Mouse (Mus musculus): ENCODE measurements at regions not wholly inside any gene's neighbourhood (a gene's known extent, or its start where the extent isn't known, plus 50 kb on each side); places are given as distances from the start of the nearest gene placed in this dataset.
A peak's percentile ranks its signal among the peaks of the same experiment; 100 is the strongest.

- ATAC-seq, result peak; percentile 92
- H3K9me3 ChIP-seq (ENCODE audit: control insufficient read depth, low read length), result no peaks in the 10 kb centered on the region
- H3K27me3 ChIP-seq (replicated peaks; ENCODE audit: control insufficient read depth, insufficient read depth, low read length), result no peaks in the 10 kb centered on the region
- no peak overlapping the region for H3K4me2 ChIP-seq (ENCODE audit: low read length)
- peaks cover 21% of the 10 kb centered on the region for H3K4me1 ChIP-seq (replicated peaks; ENCODE audit: control insufficient read depth, insufficient read depth, low read length)
- H3K9ac ChIP-seq (replicated peaks; ENCODE audit: low read depth, low read length), result no peak overlapping the region
- no peaks in the 10 kb centered on the region for H3K36me3 ChIP-seq (ENCODE audit: control insufficient read depth, insufficient read depth)
- WGBS, result 51% methylated on average over 11 of the region's 11 CpGs
- H3K27ac ChIP-seq (ENCODE audit: low read length), result peak overlapping the region; percentile 56; the same call in 1 of the 2 replicates
- no peak overlapping the region for H3K4me3 ChIP-seq (replicated peaks; ENCODE audit: low read length)
Observed at GRCm38 (mm10) chr1:35879388-35880093, 188.7 kb upstream of the Hs6st1 start.

- no peaks in the 10 kb centered on the region for H3K36me3 ChIP-seq (ENCODE audit: control insufficient read depth, insufficient read depth)
- no peak overlapping the region for H3K4me3 ChIP-seq (replicated peaks; ENCODE audit: low read length)
- peaks cover 13% of the 10 kb centered on the region for H3K4me1 ChIP-seq (replicated peaks; ENCODE audit: control insufficient read depth, insufficient read depth, low read length)
- H3K9me3 ChIP-seq (ENCODE audit: control insufficient read depth, low read length), result no peaks in the 10 kb centered on the region
- WGBS, result 90% methylated on average over 6 of the region's 6 CpGs
- no peaks in the 10 kb centered on the region for H3K27me3 ChIP-seq (replicated peaks; ENCODE audit: control insufficient read depth, insufficient read depth, low read length)
- no peak for ATAC-seq
- H3K27ac ChIP-seq (ENCODE audit: low read length), result no peak overlapping the region
- no peak overlapping the region for H3K9ac ChIP-seq (replicated peaks; ENCODE audit: low read depth, low read length)
- no peak overlapping the region for H3K4me2 ChIP-seq (ENCODE audit: low read length)
Observed at GRCm38 (mm10) chr1:35880562-35881265, 187.5 kb upstream of the Hs6st1 start.

- no peaks in the 10 kb centered on the region for H3K36me3 ChIP-seq (ENCODE audit: control insufficient read depth, insufficient read depth)
- peaks cover 8% of the 10 kb centered on the region for H3K4me1 ChIP-seq (replicated peaks; ENCODE audit: control insufficient read depth, insufficient read depth, low read length)
- H3K9me3 ChIP-seq (ENCODE audit: control insufficient read depth, low read length), result no peaks in the 10 kb centered on the region
- H3K27me3 ChIP-seq (replicated peaks; ENCODE audit: control insufficient read depth, insufficient read depth, low read length), result no peaks in the 10 kb centered on the region
- no peak overlapping the region for H3K9ac ChIP-seq (replicated peaks; ENCODE audit: low read depth, low read length)
- no peak overlapping the region for H3K27ac ChIP-seq (ENCODE audit: low read length)
- no peak for ATAC-seq
- no peak overlapping the region for H3K4me2 ChIP-seq (ENCODE audit: low read length)
- 90% methylated on average over 4 of the region's 4 CpGs for WGBS
- H3K4me3 ChIP-seq (replicated peaks; ENCODE audit: low read length), result no peak overlapping the region
Observed at GRCm38 (mm10) chr1:35881521-35881920, 186.7 kb upstream of the Hs6st1 start.

GRCm38 (mm10) chr1:35882101-35882500, 186.1 kb upstream of the Hs6st1 start:
- Histone ChIP-seq H3K36me3 (ENCODE audit: control insufficient read depth, insufficient read depth) (no peaks in the 10 kb centered on the region), H3K27ac (ENCODE audit: low read length) (no peak overlapping the region), H3K27me3 (replicated peaks; ENCODE audit: control insufficient read depth, insufficient read depth, low read length) (no peaks in the 10 kb centered on the region), H3K4me1 (replicated peaks; ENCODE audit: control insufficient read depth, insufficient read depth, low read length) (peaks cover 8% of the 10 kb centered on the region), H3K4me2 (ENCODE audit: low read length) (no peak overlapping the region), H3K9ac (replicated peaks; ENCODE audit: low read depth, low read length) (no peak overlapping the region), H3K9me3 (ENCODE audit: control insufficient read depth, low read length) (no peaks in the 10 kb centered on the region), H3K4me3 (replicated peaks; ENCODE audit: low read length) (no peak overlapping the region)
- 65% methylated on average over 1 of the region's 1 CpGs for WGBS
- no peak for ATAC-seq

GRCm38 (mm10) chr1:35889731-35890499, 178.3 kb upstream of the Hs6st1 start:
- 72% methylated on average over 19 of the region's 19 CpGs for WGBS
- Histone ChIP-seq H3K4me1 (replicated peaks; ENCODE audit: control insufficient read depth, insufficient read depth, low read length) (no peaks in the 10 kb centered on the region), H3K27ac (ENCODE audit: low read length) (no peak overlapping the region), H3K9me3 (ENCODE audit: control insufficient read depth, low read length) (no peaks in the 10 kb centered on the region), H3K4me3 (replicated peaks; ENCODE audit: low read length) (no peak overlapping the region), H3K4me2 (ENCODE audit: low read length) (no peak overlapping the region), H3K36me3 (ENCODE audit: control insufficient read depth, insufficient read depth) (no peaks in the 10 kb centered on the region), H3K9ac (replicated peaks; ENCODE audit: low read depth, low read length) (no peak overlapping the region), H3K27me3 (replicated peaks; ENCODE audit: control insufficient read depth, insufficient read depth, low read length) (no peaks in the 10 kb centered on the region)
- no peak for ATAC-seq

- ATAC-seq, result no peak
- WGBS, result 87% methylated on average over 15 of the region's 15 CpGs
- no peak overlapping the region for H3K4me2 ChIP-seq (ENCODE audit: low read length)
Observed at GRCm38 (mm10) chr1:35890500-35890900, 177.7 kb upstream of the Hs6st1 start.

GRCm38 (mm10) chr1:35899536-35899935, 168.7 kb upstream of the Hs6st1 start:
- Histone ChIP-seq H3K9me3 (ENCODE audit: control insufficient read depth, low read length) (no peaks in the 10 kb centered on the region), H3K4me1 (replicated peaks; ENCODE audit: control insufficient read depth, insufficient read depth, low read length) (no peaks in the 10 kb centered on the region), H3K36me3 (ENCODE audit: control insufficient read depth, insufficient read depth) (no peaks in the 10 kb centered on the region), H3K4me3 (replicated peaks; ENCODE audit: low read length) (no peak overlapping the region), H3K27me3 (replicated peaks; ENCODE audit: control insufficient read depth, insufficient read depth, low read length) (no peaks in the 10 kb centered on the region), H3K4me2 (ENCODE audit: low read length) (no peak overlapping the region), H3K27ac (ENCODE audit: low read length) (no peak overlapping the region), H3K9ac (replicated peaks; ENCODE audit: low read depth, low read length) (no peak overlapping the region)
- 61% methylated on average over 1 of the region's 1 CpGs for WGBS
- no peak for ATAC-seq

More at GRCm38 (mm10) chr1:35890500-35890900, 177.7 kb upstream of the Hs6st1 start:
- Histone ChIP-seq H3K36me3 (ENCODE audit: control insufficient read depth, insufficient read depth) (no peaks in the 10 kb centered on the region), H3K27ac (ENCODE audit: low read length) (no peak overlapping the region), H3K4me3 (replicated peaks; ENCODE audit: low read length) (no peak overlapping the region), H3K27me3 (replicated peaks; ENCODE audit: control insufficient read depth, insufficient read depth, low read length) (no peaks in the 10 kb centered on the region), H3K4me1 (replicated peaks; ENCODE audit: control insufficient read depth, insufficient read depth, low read length) (no peaks in the 10 kb centered on the region), H3K9me3 (ENCODE audit: control insufficient read depth, low read length) (no peaks in the 10 kb centered on the region), H3K9ac (replicated peaks; ENCODE audit: low read depth, low read length) (no peak overlapping the region)

GRCm38 (mm10) chr1:35904001-35904547, 164.1 kb upstream of the Hs6st1 start:
- H3K27ac ChIP-seq (ENCODE audit: low read length), result no peak overlapping the region
- no peak overlapping the region for H3K4me3 ChIP-seq (replicated peaks; ENCODE audit: low read length)
- WGBS, result 87% methylated on average over 9 of the region's 9 CpGs
- no peak overlapping the region for H3K9ac ChIP-seq (replicated peaks; ENCODE audit: low read depth, low read length)
- ATAC-seq, result no peak
- no peaks in the 10 kb centered on the region for H3K36me3 ChIP-seq (ENCODE audit: control insufficient read depth, insufficient read depth)
- no peak overlapping the region for H3K4me2 ChIP-seq (ENCODE audit: low read length)
- H3K4me1 ChIP-seq (replicated peaks; ENCODE audit: control insufficient read depth, insufficient read depth, low read length), result no peaks in the 10 kb centered on the region
- no peaks in the 10 kb centered on the region for H3K27me3 ChIP-seq (replicated peaks; ENCODE audit: control insufficient read depth, insufficient read depth, low read length)
- no peaks in the 10 kb centered on the region for H3K9me3 ChIP-seq (ENCODE audit: control insufficient read depth, low read length)

- no peak overlapping the region for H3K4me3 ChIP-seq (replicated peaks; ENCODE audit: low read length)
- H3K27ac ChIP-seq (ENCODE audit: low read length), result no peak overlapping the region
- no peaks in the 10 kb centered on the region for H3K9me3 ChIP-seq (ENCODE audit: control insufficient read depth, low read length)
- no peak overlapping the region for H3K9ac ChIP-seq (replicated peaks; ENCODE audit: low read depth, low read length)
- no peaks in the 10 kb centered on the region for H3K27me3 ChIP-seq (replicated peaks; ENCODE audit: control insufficient read depth, insufficient read depth, low read length)
- no peaks in the 10 kb centered on the region for H3K36me3 ChIP-seq (ENCODE audit: control insufficient read depth, insufficient read depth)
- WGBS, result 70% methylated on average over 4 of the region's 4 CpGs
- no peak for ATAC-seq
- peaks cover 3% of the 10 kb centered on the region; the same call in 1 of the 2 replicates for H3K4me1 ChIP-seq (replicated peaks; ENCODE audit: control insufficient read depth, insufficient read depth, low read length)
- no peak overlapping the region for H3K4me2 ChIP-seq (ENCODE audit: low read length)
Observed at GRCm38 (mm10) chr1:35913551-35913950, 154.6 kb upstream of the Hs6st1 start.

All from forebrain, embryonic 16.5 days (tissue).